ENCODE assay signal across 9 mouse cellular contexts in genomic region chr2:75656924-75657323, GRCm38 (mm10). TPM values are rescaled to one million over a fixed set of nuclear protein-coding genes. Genes with fewer than 3 reads are reported as not detected.
A peak's percentile ranks its signal among the peaks of the same experiment; 100 is the strongest.
DNase-seq lines count a peak whose midpoint lies in the region; ATAC-seq and TF ChIP-seq lines count a peak whose summit lies in the region.
"Had no signal": no experiment of that assay in that cellular context is flagged by ENCODE, and none has a peak within 500 bp of the region (broad histone marks: within the 10 kb centered on the region; RNA-seq: fewer than 3 reads in every experiment).

No protein-coding gene starts in this region.

- no peaks in the 10 kb centered on the region; the same call in 1 of the 2 replicates for H3K36me3 ChIP-seq in kidney, adult 2 months (ENCODE audit: control insufficient read depth, insufficient read depth, low read length)
- H3K36me3 ChIP-seq in embryonic facial prominence, embryonic 12.5 days: no peaks in the 10 kb centered on the region
- no peaks in the 10 kb centered on the region for H3K36me3 ChIP-seq in forebrain, embryonic 15.5 days
- no peaks in the 10 kb centered on the region for H3K36me3 ChIP-seq in midbrain, embryonic 13.5 days

- no peak overlapping the region for H3K9ac ChIP-seq in embryonic facial prominence, embryonic 12.5 days
- H3K9ac ChIP-seq in forebrain, embryonic 15.5 days (replicated peaks): 0 out of 2 replicates have a peak overlapping the region, but pooled peaks have one; percentile 87
- no peak overlapping the region for H3K9ac ChIP-seq in midbrain, embryonic 13.5 days (replicated peaks)

- no peak for ATAC-seq in embryonic facial prominence, embryonic 12.5 days (ENCODE audit: insufficient number of reproducible peaks, insufficient read depth, low FRiP score, low TSS enrichment)
- ATAC-seq in forebrain, embryonic 15.5 days (replicated peaks): no peak
- no peak for ATAC-seq in midbrain, embryonic 13.5 days

- no peaks in the 10 kb centered on the region for H3K27me3 ChIP-seq in kidney, adult 2 months (replicated peaks; ENCODE audit: control insufficient read depth, insufficient read depth, low read length)
- H3K27me3 ChIP-seq in embryonic facial prominence, embryonic 12.5 days: no peaks in the 10 kb centered on the region
- no peaks in the 10 kb centered on the region for H3K27me3 ChIP-seq in forebrain, embryonic 15.5 days
- no peaks in the 10 kb centered on the region for H3K27me3 ChIP-seq in midbrain, embryonic 13.5 days

- DNase-seq in kidney, adult 2 months: no peak
- DNase-seq in kidney, postnatal 36 days: no peak
- no peak for DNase-seq in ovary, adult 18-20 months (ENCODE audit: low spot score)
- no peak for DNase-seq in spleen, postnatal 10 days (ENCODE audit: low spot score in 2 of 2)
- DNase-seq: gastrocnemius, postnatal 10 days; right cerebral cortex, adult 18-20 months had no signal

- 88% methylated on average over 5 of the region's 5 CpGs for WGBS in kidney, adult 2 months
- WGBS in embryonic facial prominence, embryonic 12.5 days: 91% methylated on average over 5 of the region's 5 CpGs
- 97% methylated on average over 5 of the region's 5 CpGs for WGBS in forebrain, embryonic 15.5 days
- WGBS in midbrain, embryonic 13.5 days: 96% methylated on average over 5 of the region's 5 CpGs

- H3K4me1 ChIP-seq in kidney, adult 2 months (ENCODE audit: control insufficient read depth, insufficient read depth, low read length): peaks cover 14% of the 10 kb centered on the region
- peaks cover 19% of the 10 kb centered on the region for H3K4me1 ChIP-seq in embryonic facial prominence, embryonic 12.5 days
- H3K4me1 ChIP-seq in forebrain, embryonic 15.5 days: peaks cover 24% of the 10 kb centered on the region
- H3K4me1 ChIP-seq in midbrain, embryonic 13.5 days (replicated peaks): peaks cover 27% of the 10 kb centered on the region

- TF ChIP-seq POLR2A in kidney, adult 2 months (IDR thresholded peaks at IDR 0.05; ENCODE audit: low read depth, low read length): no peak

- TF ChIP-seq CTCF in kidney, adult 2 months (conservative IDR thresholded peaks at IDR 0.05; ENCODE audit: insufficient read depth, insufficient read length, low read depth, low read length): no peak

- H3K27ac ChIP-seq in kidney, adult 2 months (ENCODE audit: insufficient read depth, low read depth, low read length): 0 out of 2 replicates have a peak overlapping the region, but pooled peaks have one; percentile 32
- H3K27ac ChIP-seq in embryonic facial prominence, embryonic 12.5 days: peak overlapping the region; percentile 99; the same call in 1 of the 2 replicates
- H3K27ac ChIP-seq in forebrain, embryonic 15.5 days (replicated peaks): peak overlapping the region; percentile 98; the same call in 1 of the 2 replicates
- peak overlapping the region; percentile 99; the same call in 1 of the 2 replicates for H3K27ac ChIP-seq in midbrain, embryonic 13.5 days

- H3K4me2 ChIP-seq in embryonic facial prominence, embryonic 12.5 days (replicated peaks): no peak overlapping the region
- H3K4me2 ChIP-seq in forebrain, embryonic 15.5 days (replicated peaks): no peak overlapping the region
- H3K4me2 ChIP-seq in midbrain, embryonic 13.5 days (replicated peaks): no peak overlapping the region

- no peaks in the 10 kb centered on the region for H3K9me3 ChIP-seq in embryonic facial prominence, embryonic 12.5 days
- no peaks in the 10 kb centered on the region for H3K9me3 ChIP-seq in forebrain, embryonic 15.5 days
- H3K9me3 ChIP-seq in midbrain, embryonic 13.5 days: no peaks in the 10 kb centered on the region

- no peak overlapping the region for H3K4me3 ChIP-seq in kidney, adult 2 months (ENCODE audit: insufficient read depth, low read depth, low read length)
- H3K4me3 ChIP-seq in embryonic facial prominence, embryonic 12.5 days: no peak overlapping the region
- no peak overlapping the region for H3K4me3 ChIP-seq in forebrain, embryonic 15.5 days
- H3K4me3 ChIP-seq in midbrain, embryonic 13.5 days (replicated peaks): no peak overlapping the region

RNA-seq across cellular contexts. Expression of gene Hnrnpa3, which starts 2.1 kb away (rescaled TPM):
- 16.2 and 34.0 TPM in 2 replicates for polyA plus RNA-seq in kidney, adult 2 months (2012; rRNA removed)
- polyA plus RNA-seq in embryonic facial prominence, embryonic 12.5 days (2016; fragmentation: Nextera tagmentation; extraction: Ambion mirVana): 343 and 389 TPM in 2 replicates
- polyA plus RNA-seq in forebrain, embryonic 15.5 days (2015; fragmentation: Nextera tagmentation; extraction: Ambion mirVana): 256 and 258 TPM in 2 replicates
- polyA plus RNA-seq in midbrain, embryonic 13.5 days (2015; fragmentation: Nextera tagmentation; extraction: Ambion mirVana): 279 and 291 TPM in 2 replicates

RNA-seq across cellular contexts. Expression of gene Nfe2l2, which starts 47.5 kb away (rescaled TPM):
- 58.0 and 59.5 TPM in 2 replicates for polyA plus RNA-seq in kidney, adult 2 months (2012; rRNA removed)
- 33.2 and 36.2 TPM in 2 replicates for polyA plus RNA-seq in embryonic facial prominence, embryonic 12.5 days (2016; fragmentation: Nextera tagmentation; extraction: Ambion mirVana)
- 13.3 and 14.3 TPM in 2 replicates for polyA plus RNA-seq in forebrain, embryonic 15.5 days (2015; fragmentation: Nextera tagmentation; extraction: Ambion mirVana)
- polyA plus RNA-seq in midbrain, embryonic 13.5 days (2015; fragmentation: Nextera tagmentation; extraction: Ambion mirVana): 10.5 and 11.1 TPM in 2 replicates

Comparison
In these comparisons a context has a peak if more than half of its experiments do, and no peak if none do; other contexts are left out.
1. H3K27ac ChIP-seq: peak in every context shown above with its lines; median percentile 99 in embryonic facial prominence, embryonic 12.5 days; 99 in midbrain, embryonic 13.5 days; 98 in forebrain, embryonic 15.5 days; 32 in kidney, adult 2 months.